Mouse (Mus musculus): ENCODE results near the gene Rnf40.
"Not testable (repeated sequence)": the region's sequence is repeated elsewhere in the genome, so short reads cannot be mapped to it uniquely, and the experiment has no call there.

Rnf40 gene

GRCm38 (mm10) chr7:127602903-127603302 lies 14.3 kb downstream of the Rnf40 start:
- no peak for DNase-seq (ENCODE audit: low spot score in 2 of 2)

GRCm38 (mm10) chr7:127604256-127604655 lies 15.7 kb downstream of the Rnf40 start:
- no peak for DNase-seq (ENCODE audit: low spot score in 2 of 2)

- DNase-seq (ENCODE audit: low spot score in 2 of 2), result no peak
These were observed 18.6 kb downstream of the Rnf40 start for GRCm38 (mm10) chr7:127607150-127607549.

GRCm38 (mm10) chr7:127611011-127611410 lies 22.4 kb downstream of the Rnf40 start:
- no peak for DNase-seq (ENCODE audit: low spot score in 2 of 2)

GRCm38 (mm10) chr7:127611561-127611960 lies 23.0 kb downstream of the Rnf40 start:
- DNase-seq (ENCODE audit: low spot score in 2 of 2), result no peak

- DNase-seq (ENCODE audit: low spot score in 2 of 2), result no peak
These were observed 24.9 kb downstream of the Rnf40 start for GRCm38 (mm10) chr7:127613501-127613900.

- no peak for DNase-seq (ENCODE audit: low spot score in 2 of 2)
These were observed 25.5 kb downstream of the Rnf40 start for GRCm38 (mm10) chr7:127614091-127614490.

GRCm38 (mm10) chr7:127614511-127614890 lies 25.9 kb downstream of the Rnf40 start:
- DNase-seq (ENCODE audit: low spot score in 2 of 2), result peak in 1 of 2 experiments; percentile 47

- DNase-seq (ENCODE audit: low spot score in 2 of 2), result peak; percentile 49 to 64
These were observed 26.6 kb downstream of the Rnf40 start, which contains the start of gene Zfp629 for GRCm38 (mm10) chr7:127614891-127615843. TSS of gene Zfp629 (minus strand) at chr7:127615797.

- DNase-seq (ENCODE audit: low spot score in 2 of 2), result no peak
These were observed 27.8 kb downstream of the Rnf40 start for GRCm38 (mm10) chr7:127616336-127616735.

GRCm38 (mm10) chr7:127616881-127617280 lies 28.3 kb downstream of the Rnf40 start:
- DNase-seq (ENCODE audit: low spot score in 2 of 2), result no peak

- no peak for DNase-seq (ENCODE audit: low spot score in 2 of 2)
These were observed 29.4 kb downstream of the Rnf40 start for GRCm38 (mm10) chr7:127617962-127618361.

- DNase-seq (ENCODE audit: low spot score in 2 of 2), result not testable (repeated sequence)
These were observed 29.8 kb downstream of the Rnf40 start for GRCm38 (mm10) chr7:127618402-127618801.

- no peak for DNase-seq (ENCODE audit: low spot score in 2 of 2)
These were observed 37.5 kb downstream of the Rnf40 start for GRCm38 (mm10) chr7:127626039-127626438.

- no peak for DNase-seq (ENCODE audit: low spot score in 2 of 2)
These were observed 37.9 kb downstream of the Rnf40 start for GRCm38 (mm10) chr7:127626471-127626870.

GRCm38 (mm10) chr7:127628646-127629045 lies 40.1 kb downstream of the Rnf40 start:
- no peak for DNase-seq (ENCODE audit: low spot score in 2 of 2)

- DNase-seq (ENCODE audit: low spot score in 2 of 2), result no peak
These were observed 42.8 kb downstream of the Rnf40 start for GRCm38 (mm10) chr7:127631416-127631815.

GRCm38 (mm10) chr7:127636963-127637362 lies 48.4 kb downstream of the Rnf40 start:
- peak; percentile 61 to 73 for DNase-seq (ENCODE audit: low spot score in 2 of 2)

- no peak for DNase-seq (ENCODE audit: low spot score in 2 of 2)
These were observed 52.7 kb downstream of the Rnf40 start for GRCm38 (mm10) chr7:127641260-127641659.

GRCm38 (mm10) chr7:127642254-127642653 lies 53.7 kb downstream of the Rnf40 start:
- no peak for DNase-seq (ENCODE audit: low spot score in 2 of 2)

GRCm38 (mm10) chr7:127646363-127646762 lies 57.8 kb downstream of the Rnf40 start:
- DNase-seq (ENCODE audit: low spot score in 2 of 2), result no peak

GRCm38 (mm10) chr7:127647576-127647975 lies 59.0 kb downstream of the Rnf40 start:
- not testable (repeated sequence) for DNase-seq (ENCODE audit: low spot score in 2 of 2)

- DNase-seq (ENCODE audit: low spot score in 2 of 2), result no peak
These were observed 60.1 kb downstream of the Rnf40 start for GRCm38 (mm10) chr7:127648516-127649201.

Data from urinary bladder, adult 18-20 months (tissue).